Mouse (Mus musculus): Measurements from ENCODE around the gene Klf12. TPM values are rescaled to one million over a fixed set of nuclear protein-coding genes. Genes with fewer than 3 reads are reported as not detected.

The Klf12 gene
- 12.7 and 15.4 TPM in 2 replicates for polyA plus RNA-seq (2014; fragmentation: Nextera tagmentation; extraction: Ambion mirVana)

DNA sequence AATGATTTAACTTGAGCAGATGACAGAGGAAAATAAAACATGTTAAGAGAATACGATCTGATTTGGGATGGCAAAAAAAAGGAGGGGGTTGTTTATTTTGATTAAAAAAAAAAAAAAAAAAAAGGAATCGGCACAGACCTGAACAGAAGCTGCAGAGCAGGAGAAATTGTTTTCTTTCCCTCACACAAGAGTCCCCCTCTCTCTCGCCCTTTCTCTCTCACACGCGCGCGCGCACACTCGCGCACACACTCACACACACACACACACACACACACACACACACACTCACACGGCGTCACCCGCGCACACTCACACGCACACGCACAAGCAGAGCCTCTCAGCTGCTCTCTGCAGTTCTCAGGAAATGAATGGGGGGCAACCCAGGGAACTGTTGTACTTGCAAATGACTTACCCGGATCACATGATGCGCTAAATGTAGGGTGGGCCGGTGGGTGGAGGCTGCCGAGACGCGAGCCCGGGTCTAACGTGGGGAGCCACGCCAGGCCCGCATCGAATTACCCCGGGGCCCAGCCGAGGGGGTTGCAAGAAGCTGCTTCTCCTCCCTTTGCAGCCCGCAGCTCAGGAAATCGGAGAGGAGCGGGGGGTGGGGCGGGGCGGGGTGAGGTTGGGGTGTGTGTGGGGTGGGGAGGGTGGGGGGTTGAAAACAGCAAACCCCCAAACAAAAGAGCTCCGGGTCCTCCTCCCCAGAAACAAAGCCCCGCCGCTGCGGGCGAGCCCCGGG is at the start of gene Klf12:
Gene Klf12, minus strand, starts transcription at position 561 of the 742 bp plus-strand sequence.
- no peaks in the 10 kb centered on the region for H3K27me3 ChIP-seq (ENCODE audit: insufficient read depth, low read length)
- peak within 1 kb of the TSS; percentile 94 for H3K27ac ChIP-seq (ENCODE audit: low read depth)
- peak; percentile 87 for ATAC-seq (ENCODE audit: insufficient read depth)
- H3K36me3 ChIP-seq (ENCODE audit: insufficient read depth) = no peaks in the 10 kb centered on the region
- TF ChIP-seq CTCF (IDR thresholded peaks at IDR 0.05; ENCODE audit: low read depth) = no peak
- WGBS = under 1% methylated on average over 36 of the region's 40 CpGs
- H3K9me3 ChIP-seq (ENCODE audit: low read depth, low read length) = no peaks in the 10 kb centered on the region
- H3K4me1 ChIP-seq (ENCODE audit: insufficient read depth) = peaks cover 5% of the 10 kb centered on the region; the same call in 1 of the 2 replicates
- H3K4me2 ChIP-seq = peak within 1 kb of the TSS; percentile 82
- DNase-seq = peak; percentile 93
- H3K9ac ChIP-seq = peak within 1 kb of the TSS; percentile 68
- peak within 1 kb of the TSS; percentile 66 for H3K4me3 ChIP-seq (ENCODE audit: low read depth, low read length)

DNA sequence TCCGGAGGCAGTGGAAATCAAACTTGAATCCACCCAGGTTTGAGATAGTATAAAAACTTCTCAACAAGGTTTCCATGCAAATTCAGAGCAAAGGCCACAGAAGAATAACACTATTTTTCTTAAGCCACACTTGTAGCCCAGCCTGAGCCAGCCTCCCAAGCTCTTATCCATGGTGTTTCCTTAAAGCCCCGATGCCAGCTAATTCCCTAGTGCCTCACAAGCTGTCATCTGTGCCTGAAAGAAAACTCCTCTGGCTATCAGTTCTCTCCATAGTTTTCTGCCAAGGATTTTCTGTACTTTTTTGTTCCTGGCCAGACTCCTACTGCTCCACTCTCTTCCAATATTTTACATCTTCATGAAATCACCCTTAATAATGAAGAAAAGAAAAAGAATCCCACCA is 48.9 kb upstream of the Klf12 start:
- H3K27me3 ChIP-seq (ENCODE audit: insufficient read depth, low read length) = no peaks in the 10 kb centered on the region
- H3K9ac ChIP-seq = no peak overlapping the region
- ATAC-seq (ENCODE audit: insufficient read depth) (no peak), DNase-seq (no peak)
- no peak overlapping the region for H3K4me2 ChIP-seq
- H3K27ac ChIP-seq (ENCODE audit: low read depth) = no peak overlapping the region
- no peaks in the 10 kb centered on the region for H3K9me3 ChIP-seq (ENCODE audit: low read depth, low read length)
- no peaks in the 10 kb centered on the region for H3K4me1 ChIP-seq (ENCODE audit: insufficient read depth)
- WGBS = 63% methylated on average over 2 of the region's 2 CpGs
- no peak overlapping the region for H3K4me3 ChIP-seq (ENCODE audit: low read depth, low read length)
- TF ChIP-seq CTCF (IDR thresholded peaks at IDR 0.05; ENCODE audit: low read depth) = no peak
- no peaks in the 10 kb centered on the region for H3K36me3 ChIP-seq (ENCODE audit: insufficient read depth)

DNA sequence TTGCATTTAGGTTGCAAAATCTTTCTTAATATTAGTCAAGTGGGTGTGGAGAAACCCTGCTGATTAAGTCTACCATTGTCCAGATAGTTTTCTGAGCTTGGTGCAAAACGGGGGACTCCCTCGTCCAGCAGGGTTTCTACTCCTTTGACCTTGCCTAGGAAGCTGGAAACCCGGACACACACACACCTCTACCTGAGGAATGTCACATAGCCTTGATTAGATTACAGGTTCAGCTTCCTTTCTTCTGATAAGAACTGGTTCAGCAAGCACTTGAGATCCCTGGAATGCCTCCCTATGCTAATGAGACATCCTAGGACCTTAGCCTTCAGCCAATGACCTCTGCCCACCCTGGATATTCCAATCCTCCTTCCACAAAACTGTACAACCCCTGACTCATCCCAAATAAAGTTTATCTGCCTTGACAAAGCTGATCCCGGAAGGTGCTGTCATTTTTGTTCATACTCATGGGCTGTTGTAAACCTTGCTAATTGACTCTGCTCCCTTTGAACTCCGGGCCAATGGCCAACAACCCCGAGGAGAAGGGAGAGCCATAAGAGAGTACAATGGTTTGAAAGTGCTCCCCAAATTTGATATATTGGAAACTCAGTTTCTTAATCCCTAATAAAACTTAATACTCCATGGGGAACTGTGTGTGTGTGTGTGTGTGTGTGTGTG is 44.3 kb upstream of the Klf12 start:
- no peaks in the 10 kb centered on the region for H3K36me3 ChIP-seq (ENCODE audit: insufficient read depth)
- no peaks in the 10 kb centered on the region for H3K9me3 ChIP-seq (ENCODE audit: low read depth, low read length)
- no peak overlapping the region for H3K9ac ChIP-seq
- DNase-seq (peak; percentile 9), ATAC-seq (ENCODE audit: insufficient read depth) (no peak; the same call in 1 of the 2 replicates)
- no peak overlapping the region for H3K27ac ChIP-seq (ENCODE audit: low read depth)
- H3K27me3 ChIP-seq (ENCODE audit: insufficient read depth, low read length) = no peaks in the 10 kb centered on the region
- no peak overlapping the region for H3K4me3 ChIP-seq (ENCODE audit: low read depth, low read length)
- WGBS = 54% methylated on average over 6 of the region's 6 CpGs
- TF ChIP-seq CTCF (IDR thresholded peaks at IDR 0.05; ENCODE audit: low read depth) = no peak
- no peak overlapping the region for H3K4me2 ChIP-seq
- H3K4me1 ChIP-seq (ENCODE audit: insufficient read depth) = no peaks in the 10 kb centered on the region

DNA sequence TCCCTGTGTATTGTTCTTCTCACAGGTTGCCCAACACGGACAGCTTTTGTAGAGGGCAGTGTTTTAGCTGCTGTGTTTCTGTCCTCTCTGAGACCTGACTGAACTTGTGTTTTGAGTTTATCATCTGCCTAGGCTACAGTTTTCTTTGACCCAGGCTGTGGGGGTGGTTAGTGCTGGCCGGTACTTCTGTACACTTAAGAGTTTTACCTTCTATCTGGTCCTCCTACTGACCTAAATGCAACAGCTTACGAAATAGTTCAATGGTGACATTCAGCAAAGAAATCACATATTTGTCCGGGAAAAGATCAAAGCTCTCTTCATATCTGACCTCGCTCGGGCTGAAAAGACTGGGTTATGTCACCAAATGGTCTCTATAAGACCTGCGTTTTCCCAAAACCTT is 39.8 kb upstream of the Klf12 start:
- Histone ChIP-seq H3K36me3 (ENCODE audit: insufficient read depth) (no peaks in the 10 kb centered on the region), H3K27ac (ENCODE audit: low read depth) (no peak overlapping the region), H3K27me3 (ENCODE audit: insufficient read depth, low read length) (no peaks in the 10 kb centered on the region), H3K4me1 (ENCODE audit: insufficient read depth) (no peaks in the 10 kb centered on the region), H3K4me3 (ENCODE audit: low read depth, low read length) (no peak overlapping the region), H3K4me2 (no peak overlapping the region), H3K9ac (no peak overlapping the region), H3K9me3 (ENCODE audit: low read depth, low read length) (peaks cover 5% of the 10 kb centered on the region; the same call in 1 of the 2 replicates)
- ATAC-seq (ENCODE audit: insufficient read depth) (no peak), DNase-seq (no peak)
- WGBS = 59% methylated on average over 7 of the region's 7 CpGs
- no peak for TF ChIP-seq CTCF (IDR thresholded peaks at IDR 0.05; ENCODE audit: low read depth)

DNA sequence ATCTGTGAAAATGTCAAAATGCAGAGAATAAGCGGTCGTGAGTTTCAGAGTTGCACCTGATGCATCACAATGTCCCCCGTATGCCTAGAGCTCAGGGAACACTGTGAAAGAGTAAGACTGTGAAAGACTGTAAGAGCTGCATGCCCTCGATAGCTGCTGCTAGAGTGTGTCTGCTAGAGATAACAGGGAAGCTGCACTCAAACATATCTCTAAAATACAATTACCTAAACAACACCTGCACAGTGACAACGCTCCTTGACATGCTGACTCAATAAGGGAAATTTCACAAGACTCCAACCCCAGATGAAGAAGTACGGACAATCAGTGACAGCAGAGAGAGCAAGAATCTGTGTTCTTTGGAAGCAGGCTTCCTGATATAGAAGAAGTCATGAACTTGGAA is 37.5 kb upstream of the Klf12 start:
- H3K9me3 ChIP-seq (ENCODE audit: low read depth, low read length) = peaks cover 5% of the 10 kb centered on the region; the same call in 1 of the 2 replicates
- H3K4me3 ChIP-seq (ENCODE audit: low read depth, low read length) = no peak overlapping the region
- no peak for ATAC-seq (ENCODE audit: insufficient read depth)
- H3K36me3 ChIP-seq (ENCODE audit: insufficient read depth) = no peaks in the 10 kb centered on the region
- no peak overlapping the region for H3K4me2 ChIP-seq
- no peaks in the 10 kb centered on the region for H3K4me1 ChIP-seq (ENCODE audit: insufficient read depth)
- no peaks in the 10 kb centered on the region for H3K27me3 ChIP-seq (ENCODE audit: insufficient read depth, low read length)
- no peak for TF ChIP-seq CTCF (IDR thresholded peaks at IDR 0.05; ENCODE audit: low read depth)
- no peak for DNase-seq
- H3K27ac ChIP-seq (ENCODE audit: low read depth) = no peak overlapping the region
- 84% methylated on average over 6 of the region's 6 CpGs for WGBS
- no peak overlapping the region for H3K9ac ChIP-seq

DNA sequence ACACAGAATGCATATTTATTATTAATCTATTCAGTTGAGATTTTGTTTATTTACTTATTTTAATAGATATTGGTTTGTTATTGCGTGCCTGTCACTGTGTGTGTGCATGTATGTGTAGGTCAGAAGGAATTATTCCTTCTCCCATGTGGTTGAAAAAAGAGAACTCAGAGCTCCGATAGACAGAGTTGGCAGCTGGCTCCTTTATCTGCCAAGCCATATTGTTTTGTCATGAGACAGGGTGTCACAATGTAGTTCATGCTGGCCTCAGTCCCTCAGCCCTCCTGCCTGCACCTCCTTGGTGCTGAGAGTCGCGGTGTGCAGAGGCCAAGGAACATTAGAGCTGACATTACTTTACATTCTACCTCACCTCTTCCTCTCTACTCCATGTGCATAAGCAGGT is 32.3 kb upstream of the Klf12 start:
- Histone ChIP-seq H3K9me3 (ENCODE audit: low read depth, low read length) (no peaks in the 10 kb centered on the region), H3K4me3 (ENCODE audit: low read depth, low read length) (no peak overlapping the region), H3K27me3 (ENCODE audit: insufficient read depth, low read length) (no peaks in the 10 kb centered on the region), H3K27ac (ENCODE audit: low read depth) (no peak overlapping the region), H3K36me3 (ENCODE audit: insufficient read depth) (no peaks in the 10 kb centered on the region), H3K4me2 (no peak overlapping the region), H3K4me1 (ENCODE audit: insufficient read depth) (no peaks in the 10 kb centered on the region), H3K9ac (no peak overlapping the region)
- ATAC-seq (ENCODE audit: insufficient read depth) (peak; percentile 35; the same call in 1 of the 2 replicates), DNase-seq (peak; percentile 31)
- 48% methylated on average over 4 of the region's 4 CpGs for WGBS
- no peak for TF ChIP-seq CTCF (IDR thresholded peaks at IDR 0.05; ENCODE audit: low read depth)

DNA sequence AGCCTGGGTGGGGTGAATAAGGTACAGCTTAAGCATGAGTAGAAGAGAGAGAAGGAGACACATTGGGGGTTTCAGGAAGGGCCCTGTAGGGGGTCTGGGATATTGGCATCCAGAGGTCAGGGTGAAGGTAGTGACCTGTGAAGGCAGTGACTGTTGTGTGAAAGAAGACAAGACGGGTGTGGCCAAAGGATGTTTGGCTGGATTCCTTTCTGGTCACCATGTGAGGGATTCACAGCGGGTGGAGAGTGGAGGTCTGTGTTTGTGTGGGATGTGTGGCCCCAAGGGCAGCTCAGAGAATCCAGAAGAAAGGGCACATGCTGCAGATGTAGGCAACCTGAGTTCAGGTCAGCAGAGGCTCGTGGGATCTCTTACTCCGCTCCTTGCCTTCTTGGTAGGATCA is 29.6 kb upstream of the Klf12 start:
- Histone ChIP-seq H3K4me2 (no peak overlapping the region), H3K9me3 (ENCODE audit: low read depth, low read length) (no peaks in the 10 kb centered on the region), H3K27me3 (ENCODE audit: insufficient read depth, low read length) (no peaks in the 10 kb centered on the region), H3K4me3 (ENCODE audit: low read depth, low read length) (no peak overlapping the region), H3K36me3 (ENCODE audit: insufficient read depth) (no peaks in the 10 kb centered on the region), H3K9ac (no peak overlapping the region), H3K27ac (ENCODE audit: low read depth) (no peak overlapping the region), H3K4me1 (ENCODE audit: insufficient read depth) (no peaks in the 10 kb centered on the region)
- WGBS = 79% methylated on average over 4 of the region's 4 CpGs
- no peak for TF ChIP-seq CTCF (IDR thresholded peaks at IDR 0.05; ENCODE audit: low read depth)
- DNase-seq (no peak), ATAC-seq (ENCODE audit: insufficient read depth) (no peak)
